Mouse (Mus musculus) stomach, embryonic 16.5 days (tissue): ENCODE measurements around the gene Gm42715. TPM values are rescaled to one million over a fixed set of nuclear protein-coding genes. Genes with fewer than 3 reads are reported as not detected.

Source experiments
- ATAC-seq: fragments of 200-750 bp; cut with Nextera tagmentation; 2 replicates; pipeline ENCODE4 v1.8.0; 2017; ENCODE audit warnings: moderate number of reproducible peaks, moderate TSS enrichment; ENCODE audit not compliant: insufficient read depth, low FRiP score
- H3K27ac ChIP-seq: fragments of 300-500 bp; sonication (generic); 2 replicates; pipeline ENCODE4 v1.5.1; 2014; ENCODE audit warnings: low read length
- H3K27me3 ChIP-seq: fragments of 300-500 bp; sonication (generic); 2 replicates; pipeline ENCODE4 v1.6.1; 2014; ENCODE audit warnings: low read length, control low read depth, mixed read lengths; ENCODE audit not compliant: control insufficient read depth, insufficient read depth
- H3K36me3 ChIP-seq: fragments of 300-500 bp; sonication (generic); 2 replicates; pipeline ENCODE4 v1.6.1; 2014; ENCODE audit warnings: low read length; ENCODE audit not compliant: control insufficient read depth, insufficient read depth
- H3K4me1 ChIP-seq: fragments of 300-500 bp; sonication (generic); 2 replicates; pipeline ENCODE4 v1.6.1; 2014; ENCODE audit warnings: low read length, control low read depth, mixed read lengths; ENCODE audit not compliant: control insufficient read depth, insufficient read depth
- H3K4me2 ChIP-seq: fragments of 300-500 bp; sonication (generic); 2 replicates; pipeline ENCODE4 v1.6.1; 2014; ENCODE audit warnings: low read depth, low read length, mixed read lengths
- H3K4me3 ChIP-seq: fragments of 300-500 bp; sonication (generic); replicated peaks from 2 replicates; pipeline ENCODE4 v1.5.1; 2014; ENCODE audit warnings: mild to moderate bottlenecking, low read length
- H3K9ac ChIP-seq: fragments of 300-500 bp; sonication (generic); 2 replicates; pipeline ENCODE4 v1.6.1; 2014; ENCODE audit warnings: low read length
- H3K9me3 ChIP-seq: fragments of 300-500 bp; sonication (generic); replicated peaks from 2 replicates; pipeline ENCODE4 v1.6.1; 2016; ENCODE audit warnings: low read length, control low read depth; ENCODE audit not compliant: control insufficient read depth
- WGBS: fragments of 180-500 bp; shearing (Covaris S2); extraction: QIAGEN DNeasy Blood & Tissue Kit; methylation state at CpG from one replicate; pipeline ENCODE4 v1.1.7; 2014; 5-methylcytosine and 5-hydroxymethylcytosine counted together
- polyA plus RNA-seq: library from polyadenylated mRNA; unstranded; fragments of >200 nt; fragmentation: Nextera tagmentation; extraction: Ambion mirVana; gene quantifications from 2 replicates; pipeline ENCODE4 v1.2.1, GENCODE M21; 2015

Gm42715 gene
- polyA plus RNA-seq, 1 experiment from 2014 or later = 12.3 TPM

- H3K9ac ChIP-seq = no peak within 1 kb of the TSS
- H3K4me3 ChIP-seq = no peak within 1 kb of the TSS
- H3K36me3 ChIP-seq = peaks cover 44% of the 10 kb centered on the region
- no peak within 1 kb of the TSS for H3K4me2 ChIP-seq
- no peaks in the 10 kb centered on the region for H3K4me1 ChIP-seq
- no peak for ATAC-seq
- no peaks in the 10 kb centered on the region for H3K27me3 ChIP-seq
- WGBS = 84% methylated on average over 5 of the region's 5 CpGs
- no peaks in the 10 kb centered on the region for H3K9me3 ChIP-seq
- no peak within 1 kb of the TSS; the same call in 1 of the 2 replicates for H3K27ac ChIP-seq
These were observed 42.0 kb downstream of the Gm42715 start, which contains the start of gene Tmem265 for GRCm38 (mm10) chr7:127561340-127561858. Tmem265 (plus strand) TSS chr7:127561390.

GRCm38 (mm10) chr7:127564381-127565150 lies 45.2 kb downstream of the Gm42715 start:
- Histone ChIP-seq H3K36me3 (peaks cover 22% of the 10 kb centered on the region), H3K9ac (no peak overlapping the region), H3K4me1 (no peaks in the 10 kb centered on the region), H3K9me3 (no peaks in the 10 kb centered on the region), H3K27ac (no peak overlapping the region), H3K27me3 (no peaks in the 10 kb centered on the region), H3K4me3 (no peak overlapping the region), H3K4me2 (no peak overlapping the region)
- no peak for ATAC-seq
- 73% methylated on average over 6 of the region's 6 CpGs for WGBS

- Histone ChIP-seq H3K4me1 (peaks cover 11% of the 10 kb centered on the region), H3K27ac (peak within 1 kb of the TSS; percentile 50), H3K27me3 (no peaks in the 10 kb centered on the region), H3K36me3 (no peaks in the 10 kb centered on the region), H3K4me2 (peak within 1 kb of the TSS; percentile 94), H3K9me3 (no peaks in the 10 kb centered on the region), H3K9ac (peak within 1 kb of the TSS; percentile 89), H3K4me3 (peak within 1 kb of the TSS; percentile 83)
- WGBS = under 1% methylated on average over 17 of the region's 17 CpGs
- ATAC-seq = peak; percentile 98
These were observed 53.6 kb downstream of the Gm42715 start, which contains the start of gene Phkg2 for GRCm38 (mm10) chr7:127572895-127573471. Phkg2 (plus strand) TSS chr7:127573340.

- Histone ChIP-seq H3K36me3 (no peaks in the 10 kb centered on the region), H3K4me3 (peak overlapping the region; percentile 83), H3K27me3 (no peaks in the 10 kb centered on the region), H3K9ac (peak overlapping the region; percentile 89), H3K27ac (peak overlapping the region; percentile 50; the same call in 1 of the 2 replicates), H3K4me2 (peak overlapping the region; percentile 94), H3K4me1 (peaks cover 11% of the 10 kb centered on the region), H3K9me3 (no peaks in the 10 kb centered on the region)
- peak; percentile 37 for ATAC-seq
- under 1% methylated on average over 28 of the region's 28 CpGs for WGBS
These were observed 54.2 kb downstream of the Gm42715 start for GRCm38 (mm10) chr7:127573503-127574008.

- Histone ChIP-seq H3K9ac (peak overlapping the region; percentile 89), H3K4me2 (peak overlapping the region; percentile 94), H3K27me3 (no peaks in the 10 kb centered on the region), H3K4me1 (peaks cover 11% of the 10 kb centered on the region), H3K9me3 (no peaks in the 10 kb centered on the region), H3K36me3 (no peaks in the 10 kb centered on the region), H3K27ac (no peak overlapping the region), H3K4me3 (peak overlapping the region; percentile 83)
- 13% methylated on average over 7 of the region's 7 CpGs for WGBS
- ATAC-seq = no peak
These were observed 54.7 kb downstream of the Gm42715 start for GRCm38 (mm10) chr7:127574115-127574514.

GRCm38 (mm10) chr7:127583260-127583659 lies 63.9 kb downstream of the Gm42715 start:
- no peak overlapping the region for H3K4me3 ChIP-seq
- H3K27ac ChIP-seq = no peak overlapping the region
- no peak overlapping the region for H3K4me2 ChIP-seq
- H3K36me3 ChIP-seq = peaks cover 22% of the 10 kb centered on the region
- WGBS = 93% methylated on average over 6 of the region's 6 CpGs
- no peaks in the 10 kb centered on the region for H3K9me3 ChIP-seq
- peaks cover 6% of the 10 kb centered on the region; the same call in 1 of the 2 replicates for H3K4me1 ChIP-seq
- no peak overlapping the region for H3K9ac ChIP-seq
- H3K27me3 ChIP-seq = no peaks in the 10 kb centered on the region
- no peak for ATAC-seq

- no peak overlapping the region for H3K4me3 ChIP-seq
These were observed 65.6 kb downstream of the Gm42715 start for GRCm38 (mm10) chr7:127585031-127585430.

GRCm38 (mm10) chr7:127586149-127586548 lies 66.8 kb downstream of the Gm42715 start:
- H3K36me3 ChIP-seq = peaks cover 22% of the 10 kb centered on the region
- no peak overlapping the region for H3K4me2 ChIP-seq
- ATAC-seq = no peak
- no peak overlapping the region for H3K27ac ChIP-seq
- no peaks in the 10 kb centered on the region for H3K27me3 ChIP-seq
- no peak overlapping the region for H3K9ac ChIP-seq
- WGBS = 81% methylated on average over 6 of the region's 6 CpGs
- H3K9me3 ChIP-seq = no peaks in the 10 kb centered on the region
- no peak overlapping the region for H3K4me3 ChIP-seq
- peaks cover 13% of the 10 kb centered on the region for H3K4me1 ChIP-seq

More at GRCm38 (mm10) chr7:127585031-127585430, 65.6 kb downstream of the Gm42715 start:
- ATAC-seq = no peak
- Histone ChIP-seq H3K9ac (no peak overlapping the region), H3K36me3 (peaks cover 22% of the 10 kb centered on the region), H3K4me2 (no peak overlapping the region), H3K27ac (no peak overlapping the region), H3K4me1 (peaks cover 13% of the 10 kb centered on the region), H3K9me3 (no peaks in the 10 kb centered on the region), H3K27me3 (no peaks in the 10 kb centered on the region)
- 88% methylated on average over 7 of the region's 7 CpGs for WGBS

- H3K36me3 ChIP-seq = peaks cover 18% of the 10 kb centered on the region
- peak overlapping the region; percentile 68; the same call in 1 of the 2 replicates for H3K9ac ChIP-seq
- no peaks in the 10 kb centered on the region for H3K9me3 ChIP-seq
- ATAC-seq = no peak
- peak overlapping the region; percentile 77 for H3K4me2 ChIP-seq
- H3K27me3 ChIP-seq = no peaks in the 10 kb centered on the region
- H3K4me1 ChIP-seq = peaks cover 13% of the 10 kb centered on the region
- peak overlapping the region; percentile 72 for H3K4me3 ChIP-seq
- 52% methylated on average over 5 of the region's 5 CpGs for WGBS
- H3K27ac ChIP-seq = no peak overlapping the region
These were observed 67.8 kb downstream of the Gm42715 start for GRCm38 (mm10) chr7:127587196-127587595.
